Mouse (Mus musculus) R1 (cell line): ENCODE measurements around the gene Txndc11.

Experiments
- DNase-seq: peaks from one replicate; pipeline ENCODE4 v3.0.0-alpha.2; 2018; ENCODE audit warnings: low read depth, low spot score

Txndc11 gene

GRCm38 (mm10) chr16:11104905-11105304, 29.5 kb downstream of the Txndc11 start:
- no peak for DNase-seq

- DNase-seq, result no peak
Measured at GRCm38 (mm10) chr16:11097301-11097700, 37.1 kb downstream of the Txndc11 start.

- DNase-seq, result no peak
Measured at GRCm38 (mm10) chr16:11093717-11094386, 40.6 kb downstream of the Txndc11 start.

GRCm38 (mm10) chr16:11092523-11092922, 41.9 kb downstream of the Txndc11 start:
- no peak for DNase-seq

- DNase-seq, result no peak
Measured at GRCm38 (mm10) chr16:11092061-11092460, 42.4 kb downstream of the Txndc11 start.

- no peak for DNase-seq
Measured at GRCm38 (mm10) chr16:11090836-11091570, 43.4 kb downstream of the Txndc11 start.

GRCm38 (mm10) chr16:11086856-11087588, 47.4 kb downstream of the Txndc11 start:
- peak; percentile 23 for DNase-seq

GRCm38 (mm10) chr16:11086299-11086698, 48.2 kb downstream of the Txndc11 start:
- DNase-seq, result no peak

GRCm38 (mm10) chr16:11084181-11084580, 50.3 kb downstream of the Txndc11 start:
- no peak for DNase-seq

- DNase-seq, result no peak
Measured at GRCm38 (mm10) chr16:11078216-11078869, 56.1 kb downstream of the Txndc11 start.

- no peak for DNase-seq
Measured at GRCm38 (mm10) chr16:11077601-11078201, 56.7 kb downstream of the Txndc11 start.

GRCm38 (mm10) chr16:11073060-11073459, 61.4 kb downstream of the Txndc11 start:
- peak; percentile 25 for DNase-seq

- no peak for DNase-seq
Measured at GRCm38 (mm10) chr16:11072454-11072853, 62.0 kb downstream of the Txndc11 start.

GRCm38 (mm10) chr16:11071887-11072286, 62.6 kb downstream of the Txndc11 start:
- DNase-seq, result no peak

GRCm38 (mm10) chr16:11071176-11071575, 63.3 kb downstream of the Txndc11 start:
- DNase-seq, result no peak

- DNase-seq, result no peak
Measured at GRCm38 (mm10) chr16:11069710-11070420, 64.6 kb downstream of the Txndc11 start.

GRCm38 (mm10) chr16:11069271-11069670, 65.2 kb downstream of the Txndc11 start:
- no peak for DNase-seq

- no peak for DNase-seq
Measured at GRCm38 (mm10) chr16:11068666-11069065, 65.8 kb downstream of the Txndc11 start.

- DNase-seq, result no peak
Measured at GRCm38 (mm10) chr16:11066833-11067191, 67.6 kb downstream of the Txndc11 start.

- peak; percentile 96 for DNase-seq
Measured at GRCm38 (mm10) chr16:11066029-11066832, 68.2 kb downstream of the Txndc11 start, which contains the start of gene Litaf. Gene Litaf (minus strand): TSS chr16:11066157.
